Mouse (Mus musculus): ENCODE measurements around the gene Slc25a48.
A peak's percentile ranks its signal among the peaks of the same experiment; 100 is the strongest.

Slc25a48 gene

GRCm38 (mm10) chr13:56509796-56510195 lies 71.6 kb downstream of the Slc25a48 start:
- no peak for DNase-seq (ENCODE audit: low read depth, low spot score)

- no peak for DNase-seq (ENCODE audit: low read depth, low spot score)
Observed at GRCm38 (mm10) chr13:56513595-56513994, 75.4 kb downstream of the Slc25a48 start.

DNA sequence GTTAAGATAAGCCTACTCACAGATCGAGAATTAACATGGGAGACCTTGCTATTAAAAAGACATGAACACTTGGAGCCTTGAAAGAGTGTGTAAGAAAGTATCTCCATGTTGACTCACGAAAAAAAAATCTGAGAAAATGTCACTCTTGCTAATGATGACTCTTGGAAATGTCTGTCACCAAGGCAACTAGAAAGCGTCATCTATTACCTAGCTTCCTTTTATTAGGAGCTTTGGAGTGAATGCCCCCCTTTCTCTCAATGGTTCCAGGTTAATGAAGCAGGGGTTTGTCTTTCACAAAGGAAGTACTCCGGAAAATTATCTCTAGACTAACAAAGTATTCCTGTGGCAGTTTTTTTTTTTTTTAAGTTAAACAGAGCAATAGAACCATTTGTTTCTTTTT lies 78.2 kb downstream of the Slc25a48 start:
- DNase-seq (ENCODE audit: low read depth, low spot score) = no peak

- no peak for DNase-seq (ENCODE audit: low read depth, low spot score)
Observed at GRCm38 (mm10) chr13:56516816-56517215, 78.7 kb downstream of the Slc25a48 start.

GRCm38 (mm10) chr13:56522081-56522820 lies 84.1 kb downstream of the Slc25a48 start, which contains the start of gene Fbxl21:
Fbxl21 (plus strand) TSS chr13:56522472.
- DNase-seq (ENCODE audit: low read depth, low spot score) = peak; percentile 84

DNA sequence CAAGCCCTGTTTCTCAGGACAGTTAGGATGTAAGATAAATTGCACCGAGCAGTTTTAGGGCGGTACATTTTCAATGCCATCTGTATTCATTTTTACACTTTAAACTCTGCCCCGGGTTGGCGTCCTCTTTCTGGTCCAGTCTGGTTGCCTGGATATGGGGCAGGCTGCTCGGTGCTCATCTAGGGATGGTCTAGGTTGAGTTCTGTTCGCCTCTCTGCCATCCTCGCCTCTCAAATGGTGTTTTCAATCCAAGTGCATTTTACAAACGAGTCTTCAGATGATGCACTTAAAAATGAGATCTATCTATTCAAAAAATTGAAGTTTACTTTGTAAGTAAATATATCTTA lies 84.6 kb downstream of the Slc25a48 start:
- DNase-seq (ENCODE audit: low read depth, low spot score) = no peak

All from embryo, embryonic 11.5 days (tissue).